Mouse (Mus musculus): ENCODE measurements around the gene Cacng7. TPM values are rescaled to one million over a fixed set of nuclear protein-coding genes. Genes with fewer than 3 reads are reported as not detected.
A peak's percentile ranks its signal among the peaks of the same experiment; 100 is the strongest.

Cacng7 gene
- polyA plus RNA-seq, 1 experiment from 2014 or later, result 2.2 TPM

Small RNA genes lying within 50 kb of the gene (microRNA-seq; reads per million reads assigned to microRNA genes)
- gene Gm23450, result 3.2 reads per million, percentile 12 among the genes with 10 or more reads in this experiment

Other genes with a start within 250 kb of the Cacng7 start
- not detected in 2 replicates for gene AU018091, start 163.8 kb upstream of the Cacng7 start, polyA plus RNA-seq (2014; fragmentation: Nextera tagmentation; extraction: Ambion mirVana)
- gene Nlrp12, start 83.2 kb upstream of the Cacng7 start, polyA plus RNA-seq (2014; fragmentation: Nextera tagmentation; extraction: Ambion mirVana), result 0.03 TPM in 1 of 2 replicates, not detected in the other
- gene Myadm, start 43.9 kb upstream of the Cacng7 start, polyA plus RNA-seq (2014; fragmentation: Nextera tagmentation; extraction: Ambion mirVana), result 50.5 and 81.3 TPM in 2 replicates
- 0.10 and 0.28 TPM in 2 replicates for gene Prkcg, start 43.8 kb upstream of the Cacng7 start, polyA plus RNA-seq (2014; fragmentation: Nextera tagmentation; extraction: Ambion mirVana)
- gene Cacng8, start 57.7 kb downstream of the Cacng7 start, polyA plus RNA-seq (2014; fragmentation: Nextera tagmentation; extraction: Ambion mirVana), result 1.8 and 2.7 TPM in 2 replicates
- gene Cacng6, start 91.2 kb downstream of the Cacng7 start, polyA plus RNA-seq (2014; fragmentation: Nextera tagmentation; extraction: Ambion mirVana), result not detected in 2 replicates
- not detected in 2 replicates for gene Tarm1, start 169.7 kb downstream of the Cacng7 start, polyA plus RNA-seq (2014; fragmentation: Nextera tagmentation; extraction: Ambion mirVana)